Mouse (Mus musculus): ENCODE results near the gene Rnf13. TPM values are rescaled to one million over a fixed set of nuclear protein-coding genes. Genes with fewer than 3 reads are reported as not detected.

Gene Rnf13
- polyA plus RNA-seq (2015; fragmentation: Nextera tagmentation; extraction: Ambion mirVana) = 63.0 and 77.0 TPM in 2 replicates

DNA sequence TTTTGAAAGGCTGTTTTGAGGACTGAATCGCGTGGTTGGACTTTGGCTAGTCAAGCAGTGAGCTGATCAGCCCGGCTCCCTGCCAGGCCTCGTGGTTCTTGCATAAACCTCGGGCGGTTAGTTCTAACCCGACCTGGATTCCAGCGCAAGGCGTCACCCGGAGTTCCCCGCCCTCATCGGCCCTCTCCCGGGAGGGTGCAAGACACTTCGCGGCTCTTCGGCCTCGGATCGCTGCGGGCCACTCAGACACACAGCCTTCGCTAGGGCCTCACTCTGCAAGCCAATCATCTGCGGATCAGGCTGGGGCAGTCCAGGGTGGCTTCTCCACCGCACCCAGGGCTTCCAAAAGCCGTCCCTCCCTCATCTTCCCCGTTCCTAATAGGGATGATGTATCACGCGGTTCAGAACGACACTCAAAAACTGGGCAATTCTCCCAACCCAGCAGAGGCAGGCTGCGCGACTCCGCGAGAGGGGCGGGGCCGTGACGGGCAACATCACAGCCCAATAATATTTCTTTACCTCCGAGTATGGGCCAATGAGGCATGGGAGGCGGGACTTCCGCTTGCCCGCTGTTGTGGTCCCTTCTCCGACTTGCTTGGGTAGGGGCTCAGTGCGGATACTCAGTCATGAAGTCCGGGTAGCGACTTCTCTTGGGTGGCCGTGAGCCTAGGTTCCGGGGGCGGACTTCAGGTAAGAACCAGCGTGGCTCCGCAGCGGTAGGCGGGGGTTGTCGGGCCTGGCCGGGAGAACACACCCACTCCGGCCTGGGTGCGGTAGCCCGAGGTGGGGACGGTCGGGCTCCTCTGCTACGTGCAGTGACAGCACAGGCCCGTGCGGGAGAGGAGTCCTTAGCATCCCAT lies at the start of gene Rnf13:
Gene Rnf13, plus strand, starts transcription at position 552 of the 860 bp plus-strand sequence.
- no peaks in the 10 kb centered on the region for H3K36me3 ChIP-seq
- H3K27ac ChIP-seq = peak within 1 kb of the TSS; percentile 93
- H3K9ac ChIP-seq = peak within 1 kb of the TSS; percentile 87
- H3K9me3 ChIP-seq = no peaks in the 10 kb centered on the region
- H3K27me3 ChIP-seq = no peaks in the 10 kb centered on the region
- under 1% methylated on average over 59 of the region's 59 CpGs for WGBS
- peak within 1 kb of the TSS; percentile 77 for H3K4me2 ChIP-seq (replicated peaks)
- ATAC-seq (ENCODE audit: low FRiP score, low read depth) = peak; percentile 100
- peaks cover 16% of the 10 kb centered on the region for H3K4me1 ChIP-seq
- H3K4me3 ChIP-seq = peak within 1 kb of the TSS; percentile 77

DNA sequence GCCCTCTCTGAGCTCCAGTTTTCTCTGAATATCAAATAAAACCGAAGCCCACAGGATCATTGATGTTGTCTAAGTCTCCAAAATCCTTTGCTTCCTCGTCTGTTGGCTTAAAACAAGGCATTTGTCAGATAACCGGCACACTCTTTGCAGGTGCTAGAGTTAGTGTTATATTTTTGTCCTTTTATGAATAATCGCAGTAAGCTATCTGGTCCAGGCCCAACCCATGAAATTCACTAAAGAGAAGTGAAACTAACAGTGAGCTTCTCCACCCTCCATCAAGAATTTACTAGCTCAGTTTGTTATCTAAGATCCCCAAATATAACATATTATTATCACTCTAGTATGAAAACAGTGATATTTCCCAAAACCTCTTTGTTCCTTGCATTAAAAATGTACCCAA lies 44.1 kb upstream of the Rnf13 start:
- WGBS = 82% methylated on average over 4 of the region's 4 CpGs
- no peak overlapping the region for H3K9ac ChIP-seq
- H3K4me1 ChIP-seq = no peaks in the 10 kb centered on the region
- no peak overlapping the region for H3K4me2 ChIP-seq (replicated peaks)
- H3K27ac ChIP-seq = no peak overlapping the region
- ATAC-seq (ENCODE audit: low FRiP score, low read depth) = no peak
- H3K9me3 ChIP-seq = no peaks in the 10 kb centered on the region
- no peak overlapping the region for H3K4me3 ChIP-seq
- H3K36me3 ChIP-seq = no peaks in the 10 kb centered on the region
- no peaks in the 10 kb centered on the region for H3K27me3 ChIP-seq

DNA sequence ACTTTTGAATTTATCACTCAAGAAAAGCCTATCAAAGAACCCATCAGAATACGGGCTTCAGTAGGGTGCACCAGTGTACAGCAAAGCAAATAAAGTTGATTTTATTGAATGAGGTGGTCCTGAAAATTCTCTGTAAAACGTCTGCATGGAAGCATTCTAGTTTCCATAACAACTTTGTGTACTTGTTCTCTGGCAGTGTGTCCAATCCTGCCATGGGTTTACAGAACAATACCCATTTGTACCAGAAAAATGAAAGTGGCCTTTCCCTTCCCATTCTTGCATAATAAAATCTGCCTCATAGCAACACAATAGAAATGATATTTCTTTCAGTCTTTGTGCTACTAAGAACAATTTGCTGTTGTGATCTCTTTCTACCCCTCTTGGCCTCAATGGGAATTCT lies 43.1 kb upstream of the Rnf13 start, which contains the start of gene Ankub1:
Gene Ankub1, minus strand, starts transcription at position 81 of the 400 bp plus-strand sequence.
- Histone ChIP-seq H3K4me3 (no peak within 1 kb of the TSS), H3K9me3 (no peaks in the 10 kb centered on the region), H3K27me3 (no peaks in the 10 kb centered on the region), H3K9ac (no peak within 1 kb of the TSS), H3K4me2 (replicated peaks) (no peak within 1 kb of the TSS), H3K4me1 (no peaks in the 10 kb centered on the region), H3K27ac (no peak within 1 kb of the TSS), H3K36me3 (no peaks in the 10 kb centered on the region)
- 67% methylated on average over 2 of the region's 2 CpGs for WGBS
- ATAC-seq (ENCODE audit: low FRiP score, low read depth) = no peak

DNA sequence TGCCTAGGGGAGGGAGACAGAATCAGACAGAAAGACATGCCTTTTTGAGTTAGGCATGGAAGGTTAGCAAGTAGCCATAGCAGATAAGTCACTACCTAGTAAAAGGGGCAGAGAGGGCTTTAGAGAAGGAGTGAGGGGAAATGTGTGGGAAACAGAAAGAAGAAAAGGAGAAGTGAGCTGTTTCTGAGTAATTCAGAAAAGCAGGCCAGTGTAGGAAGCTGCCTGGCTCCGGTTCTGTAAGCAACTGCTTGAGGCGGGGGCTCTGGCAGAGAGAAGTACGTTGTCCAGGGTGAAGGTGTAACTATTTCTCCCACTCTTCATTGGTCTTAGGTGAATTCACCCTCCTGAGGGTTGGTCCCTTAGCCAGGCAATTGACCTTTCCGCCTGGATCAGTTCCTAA lies 39.6 kb upstream of the Rnf13 start:
- ATAC-seq (ENCODE audit: low FRiP score, low read depth) = no peak
- WGBS = 86% methylated on average over 4 of the region's 4 CpGs
- no peaks in the 10 kb centered on the region for H3K9me3 ChIP-seq
- no peaks in the 10 kb centered on the region for H3K4me1 ChIP-seq
- H3K4me2 ChIP-seq (replicated peaks) = no peak overlapping the region
- no peaks in the 10 kb centered on the region for H3K27me3 ChIP-seq
- no peaks in the 10 kb centered on the region for H3K36me3 ChIP-seq
- H3K27ac ChIP-seq = no peak overlapping the region
- no peak overlapping the region for H3K9ac ChIP-seq
- no peak overlapping the region for H3K4me3 ChIP-seq

DNA sequence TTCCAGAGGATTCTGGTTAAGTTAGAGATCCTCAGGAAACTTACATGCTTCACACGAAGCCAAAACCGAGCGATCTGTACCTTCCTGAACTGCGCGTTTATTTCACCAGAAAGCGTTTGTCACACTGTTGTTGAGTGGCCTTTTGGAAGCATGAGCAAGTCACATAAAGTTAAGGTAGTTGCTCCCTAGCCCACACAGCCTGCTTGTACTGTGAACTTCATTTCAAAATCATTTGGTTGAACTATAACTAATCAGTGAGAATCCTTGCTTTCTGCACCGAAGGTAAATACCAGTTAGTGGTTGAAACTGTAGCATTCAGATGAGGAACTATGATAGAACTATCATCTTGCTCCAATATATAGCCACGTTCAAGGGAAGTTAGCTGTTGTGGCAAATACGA lies 39.1 kb upstream of the Rnf13 start:
- no peak for ATAC-seq (ENCODE audit: low FRiP score, low read depth)
- H3K9ac ChIP-seq = no peak overlapping the region
- no peak overlapping the region for H3K4me2 ChIP-seq (replicated peaks)
- no peak overlapping the region for H3K27ac ChIP-seq
- H3K4me1 ChIP-seq = no peaks in the 10 kb centered on the region
- H3K27me3 ChIP-seq = no peaks in the 10 kb centered on the region
- no peak overlapping the region for H3K4me3 ChIP-seq
- H3K36me3 ChIP-seq = no peaks in the 10 kb centered on the region
- no peaks in the 10 kb centered on the region for H3K9me3 ChIP-seq
- WGBS = 91% methylated on average over 9 of the region's 9 CpGs

DNA sequence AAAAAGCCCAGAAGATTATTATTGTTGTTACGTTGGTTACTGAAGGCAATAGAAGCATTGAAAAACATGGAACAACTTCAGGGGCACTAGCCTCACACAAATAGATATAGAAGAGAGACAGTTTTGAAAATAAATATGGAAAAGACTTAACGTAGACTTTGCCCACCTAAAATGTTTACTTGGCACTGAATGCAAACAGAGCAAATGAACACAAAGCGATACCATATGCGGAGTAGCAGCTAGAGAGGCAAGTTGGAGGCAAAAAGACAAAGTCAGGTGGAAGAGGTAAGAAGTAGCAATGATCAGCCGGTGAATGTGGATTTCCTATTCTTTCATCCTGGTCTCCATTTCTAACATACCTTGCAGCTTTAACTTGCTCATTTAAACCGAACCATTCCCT lies 21.7 kb upstream of the Rnf13 start:
- H3K9ac ChIP-seq = no peak overlapping the region
- H3K4me3 ChIP-seq = no peak overlapping the region
- no peaks in the 10 kb centered on the region for H3K36me3 ChIP-seq
- no peaks in the 10 kb centered on the region for H3K9me3 ChIP-seq
- no peak overlapping the region for H3K4me2 ChIP-seq (replicated peaks)
- no peak for ATAC-seq (ENCODE audit: low FRiP score, low read depth)
- 91% methylated on average over 6 of the region's 6 CpGs for WGBS
- no peak overlapping the region for H3K27ac ChIP-seq
- no peaks in the 10 kb centered on the region for H3K4me1 ChIP-seq
- H3K27me3 ChIP-seq = no peaks in the 10 kb centered on the region

DNA sequence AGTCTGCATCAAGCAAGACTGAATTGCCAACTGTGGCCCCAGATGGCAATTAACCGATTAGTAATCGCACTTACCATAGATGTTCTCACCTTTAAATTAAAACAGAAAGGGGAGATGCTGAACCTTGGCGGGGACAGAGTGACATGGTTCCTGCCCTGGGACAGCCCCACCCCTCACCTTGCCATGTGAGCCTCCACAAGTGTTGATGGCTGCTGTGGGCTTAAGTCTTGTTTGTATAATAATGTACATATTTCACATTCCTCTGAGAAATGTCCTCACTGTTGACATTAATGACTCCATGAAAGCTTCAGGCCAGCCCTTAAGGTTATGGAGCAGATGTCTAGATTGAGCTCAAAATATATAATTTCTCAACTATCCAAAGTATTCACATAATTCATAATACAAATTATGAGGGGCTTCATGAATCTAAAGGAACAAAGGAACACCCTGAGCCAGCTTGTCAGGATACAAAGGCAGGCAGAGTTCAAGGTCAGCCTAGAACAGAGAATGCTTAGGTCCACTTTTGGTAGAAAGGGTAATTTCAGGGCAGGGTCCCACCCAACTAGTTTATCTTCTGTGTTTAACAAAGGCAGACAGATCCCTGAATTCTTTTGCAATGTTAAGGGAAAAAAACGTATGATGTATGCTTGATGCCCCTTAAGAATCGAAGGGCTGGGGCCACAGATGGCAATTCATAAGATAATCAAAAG lies 3.5 kb upstream of the Rnf13 start:
- H3K27ac ChIP-seq = no peak overlapping the region
- no peak overlapping the region for H3K9ac ChIP-seq
- H3K4me2 ChIP-seq (replicated peaks) = no peak overlapping the region
- 78% methylated on average over 5 of the region's 5 CpGs for WGBS
- no peaks in the 10 kb centered on the region for H3K36me3 ChIP-seq
- no peak for ATAC-seq (ENCODE audit: low FRiP score, low read depth)
- no peaks in the 10 kb centered on the region for H3K9me3 ChIP-seq
- peaks cover 10% of the 10 kb centered on the region for H3K4me1 ChIP-seq
- H3K27me3 ChIP-seq = no peaks in the 10 kb centered on the region
- H3K4me3 ChIP-seq = no peak overlapping the region

DNA sequence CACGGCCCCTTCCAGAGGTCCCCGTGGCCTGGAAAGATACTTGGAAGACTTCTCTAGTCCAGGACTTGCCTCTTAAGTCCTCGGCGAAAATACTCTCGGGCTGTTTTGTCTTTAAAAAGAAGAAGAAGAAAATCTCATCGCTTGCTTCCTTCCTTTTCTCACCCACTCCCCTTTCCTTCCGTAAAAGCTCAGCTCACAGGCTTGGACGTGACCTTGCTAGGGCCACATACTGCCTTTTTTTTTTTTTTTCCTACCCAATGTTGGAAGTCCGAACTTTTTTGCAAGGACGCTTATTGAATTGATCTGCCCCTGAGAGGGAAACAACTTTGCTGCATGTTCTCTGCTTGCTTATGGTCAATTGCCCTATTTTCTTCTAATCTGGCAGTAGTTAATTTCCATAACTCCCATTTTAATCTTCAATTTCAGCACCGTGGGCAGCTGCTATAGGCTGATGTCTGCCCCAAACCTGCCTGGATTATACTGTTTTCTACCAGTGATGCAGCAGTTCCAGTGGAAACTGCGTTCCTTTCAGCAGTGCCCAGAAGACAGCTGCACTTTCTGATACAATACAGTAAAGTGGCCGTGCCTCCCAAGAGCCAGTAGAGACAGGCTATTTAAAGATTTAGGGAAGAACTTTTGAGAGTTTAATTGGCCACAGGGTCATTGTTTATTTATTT lies 695 bp downstream of the Rnf13 start:
- 2% methylated on average over 13 of the region's 13 CpGs for WGBS

DNA sequence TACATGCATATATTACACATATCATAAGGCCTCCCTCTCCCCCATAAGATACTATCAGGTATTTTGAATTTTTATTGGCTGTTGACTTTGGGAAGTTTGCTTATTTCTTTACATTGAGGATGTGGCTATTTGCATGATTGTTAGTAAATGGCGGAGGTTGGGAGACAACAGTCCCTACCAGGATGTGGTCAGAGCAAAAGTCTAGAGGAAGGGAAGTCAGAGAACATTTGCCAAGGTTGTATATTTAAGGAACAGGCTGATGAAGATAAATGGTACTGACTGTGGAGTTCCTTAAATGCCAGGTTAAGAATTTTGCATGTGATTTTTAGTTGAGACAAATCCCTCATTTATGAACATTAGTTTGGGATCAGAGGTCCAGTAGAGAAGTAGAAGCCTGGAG lies 4.0 kb downstream of the Rnf13 start:
- ATAC-seq (ENCODE audit: low FRiP score, low read depth) = no peak
- no peak overlapping the region for H3K4me3 ChIP-seq
- no peaks in the 10 kb centered on the region for H3K9me3 ChIP-seq
- H3K9ac ChIP-seq = no peak overlapping the region
- H3K4me2 ChIP-seq (replicated peaks) = no peak overlapping the region
- no peaks in the 10 kb centered on the region for H3K36me3 ChIP-seq
- H3K27ac ChIP-seq = no peak overlapping the region
- no peaks in the 10 kb centered on the region for H3K27me3 ChIP-seq
- WGBS = 94% methylated on average over 1 of the region's 1 CpGs
- peaks cover 16% of the 10 kb centered on the region for H3K4me1 ChIP-seq

More for the DNA sequence above, 695 bp downstream of the Rnf13 start:
- Histone ChIP-seq H3K27me3 (no peaks in the 10 kb centered on the region), H3K4me3 (peak overlapping the region; percentile 77), H3K4me2 (replicated peaks) (peak overlapping the region; percentile 77), H3K9me3 (no peaks in the 10 kb centered on the region), H3K4me1 (peaks cover 16% of the 10 kb centered on the region), H3K27ac (peak overlapping the region; percentile 93), H3K9ac (peak overlapping the region; percentile 87), H3K36me3 (no peaks in the 10 kb centered on the region)
- ATAC-seq (ENCODE audit: low FRiP score, low read depth) = no peak

DNA sequence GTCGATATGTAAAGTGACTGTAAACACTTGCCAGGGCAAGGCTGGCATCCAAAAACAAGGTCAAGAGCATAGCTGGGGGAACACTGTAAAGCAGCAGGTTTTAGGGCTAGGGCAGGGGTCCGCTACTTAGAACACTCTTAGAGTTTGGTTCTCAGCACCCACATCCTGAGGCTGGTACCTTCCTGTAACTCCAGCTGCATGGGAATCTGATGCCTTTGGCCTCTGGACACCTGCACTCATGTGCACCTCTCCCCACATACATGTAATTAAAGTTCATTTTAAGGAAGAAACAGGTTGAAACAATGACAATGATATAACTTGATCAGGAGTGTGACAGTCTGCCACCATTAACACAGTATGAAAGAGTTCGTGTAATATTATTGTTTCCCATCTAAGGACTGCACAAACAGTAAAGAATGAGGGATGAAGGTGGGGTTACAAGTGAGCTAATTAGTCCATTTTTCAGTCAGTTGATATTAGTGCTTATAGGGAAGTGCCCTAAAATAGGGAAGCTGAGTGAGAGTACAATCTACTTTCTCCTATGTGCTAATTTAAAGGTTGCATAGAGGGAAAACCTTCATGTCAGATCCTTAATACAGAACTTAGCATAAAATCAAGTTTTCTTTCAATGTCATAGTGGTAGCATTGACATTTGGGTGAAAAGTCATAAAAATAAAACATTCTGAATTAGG lies 12.9 kb downstream of the Rnf13 start:
- Histone ChIP-seq H3K4me3 (no peak overlapping the region), H3K9me3 (no peaks in the 10 kb centered on the region), H3K4me1 (no peaks in the 10 kb centered on the region), H3K4me2 (replicated peaks) (no peak overlapping the region), H3K9ac (no peak overlapping the region), H3K27me3 (no peaks in the 10 kb centered on the region), H3K27ac (no peak overlapping the region), H3K36me3 (no peaks in the 10 kb centered on the region)
- no peak for ATAC-seq (ENCODE audit: low FRiP score, low read depth)
- 94% methylated on average over 3 of the region's 3 CpGs for WGBS

DNA sequence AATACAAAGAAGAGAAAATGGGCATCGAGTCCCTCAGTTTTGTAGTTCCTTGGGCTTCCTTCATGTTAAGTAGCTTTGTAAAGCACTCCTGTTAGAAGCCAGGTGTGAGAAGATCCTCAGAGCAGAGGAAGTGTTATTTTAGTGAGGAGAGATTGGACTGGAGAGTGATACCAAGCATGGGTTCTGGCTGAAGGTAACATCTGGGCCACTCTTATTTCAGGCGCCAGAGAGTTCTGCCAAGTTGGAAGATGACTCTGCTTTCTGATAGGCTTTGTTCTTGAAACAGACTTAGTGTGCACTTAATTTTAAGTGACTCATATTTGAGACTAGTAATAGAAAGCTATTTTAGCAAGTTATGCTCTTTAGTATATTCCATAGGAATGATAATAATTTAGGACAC lies 41.1 kb downstream of the Rnf13 start:
- Histone ChIP-seq H3K4me3 (no peak overlapping the region), H3K4me1 (no peaks in the 10 kb centered on the region), H3K9me3 (no peaks in the 10 kb centered on the region), H3K36me3 (peaks cover 10% of the 10 kb centered on the region; the same call in 1 of the 2 replicates), H3K9ac (no peak overlapping the region), H3K27ac (no peak overlapping the region), H3K4me2 (replicated peaks) (no peak overlapping the region), H3K27me3 (no peaks in the 10 kb centered on the region)
- no peak for ATAC-seq (ENCODE audit: low FRiP score, low read depth)
- 88% methylated on average over 2 of the region's 2 CpGs for WGBS
